Mouse (Mus musculus): ENCODE data around the gene Ldhc.

Ldhc gene

GRCm38 (mm10) chr7:46918678-46919371 is 57.8 kb downstream of the Ldhc start:
- DNase-seq (ENCODE audit: low read depth): peak; percentile 46

- DNase-seq (ENCODE audit: low read depth): peak; percentile 80
These were observed 58.7 kb downstream of the Ldhc start, which contains the start of gene Tsg101 for GRCm38 (mm10) chr7:46919551-46920176. Gene Tsg101, minus strand, starts transcription at chr7:46919969.

- DNase-seq (ENCODE audit: low read depth): no peak
These were observed 61.1 kb downstream of the Ldhc start for GRCm38 (mm10) chr7:46922075-46922474.

Measured in c-Kit-positive CD71-positive TER-119-negative erythroid progenitor cells, embryonic 14.5 days (primary cell).